Mouse (Mus musculus): ENCODE results near the gene Arrdc1. TPM values are rescaled to one million over a fixed set of nuclear protein-coding genes. Genes with fewer than 3 reads are reported as not detected.

Arrdc1 gene
- total RNA-seq, 1 experiment = 14.4 TPM

GRCm38 (mm10) chr2:24894211-24894610 lies 40.8 kb downstream of the Arrdc1 start:
- Histone ChIP-seq H3K36me3 (ENCODE audit: control insufficient read depth, insufficient read depth, low read length, poor library complexity, severe bottlenecking) (0 out of 2 replicates have a peak, but pooled peaks cover 2% of the 10 kb centered on the region), H3K4me3 (ENCODE audit: insufficient read depth in 1 of 2, low read depth in 1 of 2, low read length in 2 of 2, poor library complexity in 1 of 2, severe bottlenecking in 1 of 2) (no peak overlapping the region), H3K9me3 (ENCODE audit: control insufficient read depth, insufficient read depth, low read depth, low read length) (no peaks in the 10 kb centered on the region), H3K9ac (ENCODE audit: insufficient read depth, low read depth, low read length, poor library complexity, severe bottlenecking) (no peak overlapping the region), H3K4me1 (ENCODE audit: control insufficient read depth in 2 of 2, insufficient read depth in 2 of 2, low read length in 2 of 2, poor library complexity in 1 of 2) (peaks cover 3 to 8% of the 10 kb centered on the region in 2 experiments; a peak in 2 of 4 replicates), H3K27ac (ENCODE audit: insufficient read depth, low read depth, low read length, poor library complexity, severe bottlenecking) (no peak overlapping the region)
- in situ Hi-C loops (cut with MboI; ENCODE audit: low sequenced_read_pairs in 2 of 2, unreplicated experiment in 2 of 2) = no loop called here
- no peak for DNase-seq (ENCODE audit: low read depth, low spot score)
- TF ChIP-seq ZC3H11A (IDR thresholded peaks at IDR 0.05; ENCODE audit: borderline replicate concordance, low read depth, low read length) (no peak), ZNF384 (IDR thresholded peaks at IDR 0.05; ENCODE audit: low read depth, low read length) (no peak), CHD2 (IDR thresholded peaks at IDR 0.05; ENCODE audit: low read depth, low read length) (no peak), MAFK (IDR thresholded peaks at IDR 0.05; ENCODE audit: insufficient read depth, low read depth, low read length) (no peak), HCFC1 (IDR thresholded peaks at IDR 0.05; ENCODE audit: borderline replicate concordance, insufficient read depth, low read length) (no peak)

DNA sequence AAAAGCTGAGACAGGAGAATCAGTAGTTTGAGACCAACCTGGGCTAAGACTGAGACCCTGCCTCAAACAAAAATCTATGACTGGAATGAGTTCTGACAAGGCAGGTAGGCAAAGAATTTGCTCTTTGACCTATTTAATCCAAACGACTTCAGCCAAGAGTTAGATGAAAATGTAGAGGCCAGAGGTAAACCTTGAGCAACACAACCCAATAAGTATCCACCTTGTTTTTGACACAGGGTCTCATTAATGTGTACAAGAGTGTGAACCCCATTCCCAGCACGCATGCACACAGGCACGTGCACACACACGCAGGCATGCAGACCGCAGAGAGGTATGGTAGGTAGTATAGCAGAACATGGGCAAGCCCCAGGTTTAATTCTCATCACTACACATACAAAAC lies 42.7 kb downstream of the Arrdc1 start:
- no peak for TF ChIP-seq ZC3H11A (IDR thresholded peaks at IDR 0.05; ENCODE audit: borderline replicate concordance, low read depth, low read length)
- no peak for TF ChIP-seq CHD2 (IDR thresholded peaks at IDR 0.05; ENCODE audit: low read depth, low read length)
- no peak for TF ChIP-seq MAFK (IDR thresholded peaks at IDR 0.05; ENCODE audit: insufficient read depth, low read depth, low read length)
- no peak for TF ChIP-seq HCFC1 (IDR thresholded peaks at IDR 0.05; ENCODE audit: borderline replicate concordance, insufficient read depth, low read length)
- no peak for TF ChIP-seq ZNF384 (IDR thresholded peaks at IDR 0.05; ENCODE audit: low read depth, low read length)
- H3K4me1 ChIP-seq (ENCODE audit: control insufficient read depth in 2 of 2, insufficient read depth in 2 of 2, low read length in 2 of 2, poor library complexity in 1 of 2) = peaks cover 3 to 6% of the 10 kb centered on the region in 2 experiments; a peak in 2 of 4 replicates
- no peak overlapping the region for H3K9ac ChIP-seq (ENCODE audit: insufficient read depth, low read depth, low read length, poor library complexity, severe bottlenecking)
- in situ Hi-C loops (cut with MboI; ENCODE audit: low sequenced_read_pairs in 2 of 2, unreplicated experiment in 2 of 2) = no loop called here
- DNase-seq (ENCODE audit: low read depth, low spot score) = no peak
- no peaks in the 10 kb centered on the region for H3K36me3 ChIP-seq (ENCODE audit: control insufficient read depth, insufficient read depth, low read length, poor library complexity, severe bottlenecking)
- no peaks in the 10 kb centered on the region for H3K9me3 ChIP-seq (ENCODE audit: control insufficient read depth, insufficient read depth, low read depth, low read length)
- no peak overlapping the region for H3K4me3 ChIP-seq (ENCODE audit: insufficient read depth in 1 of 2, low read depth in 1 of 2, low read length in 2 of 2, poor library complexity in 1 of 2, severe bottlenecking in 1 of 2)
- no peak overlapping the region for H3K27ac ChIP-seq (ENCODE audit: insufficient read depth, low read depth, low read length, poor library complexity, severe bottlenecking)

- no peak overlapping the region for H3K4me3 ChIP-seq (ENCODE audit: insufficient read depth in 1 of 2, low read depth in 1 of 2, low read length in 2 of 2, poor library complexity in 1 of 2, severe bottlenecking in 1 of 2)
Measured at GRCm38 (mm10) chr2:24890541-24891447, 44.3 kb downstream of the Arrdc1 start.

DNA sequence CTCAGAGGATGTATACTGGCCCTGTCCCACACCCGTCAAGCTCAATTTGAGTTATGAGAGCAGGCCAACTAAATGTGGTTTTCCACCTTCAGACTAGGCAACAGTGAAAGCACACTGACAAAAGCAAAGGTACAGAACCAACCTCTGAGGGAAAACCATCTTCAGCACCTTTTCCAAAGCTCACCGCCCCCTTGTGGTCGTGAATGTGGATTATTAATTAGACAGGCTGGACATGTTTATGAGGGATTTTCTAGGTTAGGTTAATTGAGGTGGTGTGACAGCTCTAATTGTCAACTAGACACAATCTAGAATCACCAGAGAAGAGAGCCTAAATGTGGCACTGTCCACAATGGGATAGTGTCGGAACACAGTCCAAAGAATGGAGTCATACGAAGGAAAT lies 46.2 kb downstream of the Arrdc1 start:
- no peak for TF ChIP-seq ZC3H11A (IDR thresholded peaks at IDR 0.05; ENCODE audit: borderline replicate concordance, low read depth, low read length)
- Histone ChIP-seq H3K27ac (ENCODE audit: insufficient read depth, low read depth, low read length, poor library complexity, severe bottlenecking) (no peak overlapping the region), H3K4me3 (ENCODE audit: insufficient read depth in 1 of 2, low read depth in 1 of 2, low read length in 2 of 2, poor library complexity in 1 of 2, severe bottlenecking in 1 of 2) (no peak overlapping the region), H3K4me1 (ENCODE audit: control insufficient read depth in 2 of 2, insufficient read depth in 2 of 2, low read length in 2 of 2, poor library complexity in 1 of 2) (peaks cover 3 to 5% of the 10 kb centered on the region in 2 experiments; a peak in 2 of 4 replicates), H3K36me3 (ENCODE audit: control insufficient read depth, insufficient read depth, low read length, poor library complexity, severe bottlenecking) (peaks cover 7% of the 10 kb centered on the region), H3K9me3 (ENCODE audit: control insufficient read depth, insufficient read depth, low read depth, low read length) (no peaks in the 10 kb centered on the region), H3K9ac (ENCODE audit: insufficient read depth, low read depth, low read length, poor library complexity, severe bottlenecking) (no peak overlapping the region)
- in situ Hi-C loops (cut with MboI; ENCODE audit: low sequenced_read_pairs in 2 of 2, unreplicated experiment in 2 of 2) = no loop called here
- peak; percentile 29 for DNase-seq (ENCODE audit: low read depth, low spot score)

More at GRCm38 (mm10) chr2:24890541-24891447, 44.3 kb downstream of the Arrdc1 start:
- Histone ChIP-seq H3K9ac (ENCODE audit: insufficient read depth, low read depth, low read length, poor library complexity, severe bottlenecking) (no peak overlapping the region), H3K27ac (ENCODE audit: insufficient read depth, low read depth, low read length, poor library complexity, severe bottlenecking) (no peak overlapping the region), H3K4me1 (ENCODE audit: control insufficient read depth in 2 of 2, insufficient read depth in 2 of 2, low read length in 2 of 2, poor library complexity in 1 of 2) (peaks cover 3 to 5% of the 10 kb centered on the region in 2 experiments; a peak in 2 of 4 replicates), H3K9me3 (ENCODE audit: control insufficient read depth, insufficient read depth, low read depth, low read length) (no peaks in the 10 kb centered on the region), H3K36me3 (ENCODE audit: control insufficient read depth, insufficient read depth, low read length, poor library complexity, severe bottlenecking) (no peaks in the 10 kb centered on the region)
- TF ChIP-seq MAFK (IDR thresholded peaks at IDR 0.05; ENCODE audit: insufficient read depth, low read depth, low read length) (no peak), HCFC1 (IDR thresholded peaks at IDR 0.05; ENCODE audit: borderline replicate concordance, insufficient read depth, low read length) (no peak), ZNF384 (IDR thresholded peaks at IDR 0.05; ENCODE audit: low read depth, low read length) (no peak), CHD2 (IDR thresholded peaks at IDR 0.05; ENCODE audit: low read depth, low read length) (no peak), ZC3H11A (IDR thresholded peaks at IDR 0.05; ENCODE audit: borderline replicate concordance, low read depth, low read length) (no peak)
- in situ Hi-C loops (cut with MboI; ENCODE audit: low sequenced_read_pairs in 2 of 2, unreplicated experiment in 2 of 2) = no loop called here
- DNase-seq (ENCODE audit: low read depth, low spot score) = no peak
